Mouse (Mus musculus) E14TG2a.4 (cell line): Measurements from ENCODE around the gene Arl6ip5.
A peak's percentile ranks its signal among the peaks of the same experiment; 100 is the strongest.

ENCODE experiments used
- CTCF ChIP-seq: conservative IDR thresholded peaks from 2 replicates; pipeline ENCODE4 v1.5.1; 2014; ENCODE audit warnings: low read length
- NANOG ChIP-seq: IDR thresholded peaks from 2 replicates; pipeline ENCODE4 v1.6.1; 2014; ENCODE audit warnings: borderline replicate concordance, low read length, mixed read lengths
- POU5F1 ChIP-seq: IDR thresholded peaks from 2 replicates; pipeline ENCODE4 v1.6.1; 2014; ENCODE audit warnings: low read length, borderline replicate concordance

GRCm38 (mm10) chr6:97250966-97251365 lies 40.5 kb downstream of the Arl6ip5 start:
- TF ChIP-seq NANOG (no peak), CTCF (peak; percentile 88), POU5F1 (no peak)
